Mouse (Mus musculus) heart, postnatal 0 days (tissue): ENCODE results near the gene Mtg1.

Experiments used
- CTCF ChIP-seq: IDR thresholded peaks from 2 replicates; pipeline ENCODE4 v1.5.1; 2016; ENCODE audit warnings: antibody characterized with exemption, control low read depth, low read depth
- EP300 ChIP-seq: IDR thresholded peaks from 2 replicates; pipeline ENCODE4 v1.6.1; 2016; ENCODE audit warnings: antibody characterized with exemption, low read depth

GRCm38 (mm10) chr7:140092924-140093528, 44.3 kb upstream of the Mtg1 start, which contains the start of gene Prap1:
- TF ChIP-seq CTCF (no peak), EP300 (no peak)
